ENCODE assay signal across 21 mouse cellular contexts in the genomic region with DNA sequence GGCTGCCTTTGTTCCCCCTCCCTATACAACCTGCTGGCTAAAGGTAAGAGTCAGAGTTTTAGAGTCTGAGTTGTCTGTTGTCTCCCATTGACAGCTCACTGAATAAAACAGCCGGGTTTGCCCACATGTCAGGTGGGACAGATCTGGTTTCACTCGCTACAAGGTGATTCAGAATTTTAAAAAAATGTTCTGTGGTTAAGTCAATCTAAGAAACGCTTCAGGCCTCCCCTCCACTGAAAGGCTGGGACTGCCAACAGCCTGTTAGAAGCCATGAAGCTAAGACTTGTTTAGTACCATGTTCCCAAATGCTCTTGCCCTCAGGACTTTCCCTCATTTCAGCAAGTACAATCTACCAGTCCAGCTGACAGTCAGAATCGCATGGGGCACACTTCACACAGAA.
DNase-seq lines count a peak whose midpoint lies in the region; ATAC-seq and TF ChIP-seq lines count a peak whose summit lies in the region.
"Had no signal": no experiment of that assay in that cellular context is flagged by ENCODE, and none has a peak within 500 bp of the region (broad histone marks: within the 10 kb centered on the region; RNA-seq: fewer than 3 reads in every experiment).

No protein-coding gene starts in this region.

- no peak for TF ChIP-seq CTCF in hindbrain, postnatal 0 days (IDR thresholded peaks at IDR 0.05; ENCODE audit: low read depth)

- H3K27ac ChIP-seq in heart, embryonic 15.5 days = peak overlapping the region; percentile 61; the same call in 1 of the 2 replicates
- peak overlapping the region; percentile 54 for H3K27ac ChIP-seq in embryonic facial prominence, embryonic 10.5 days (replicated peaks)
- no peak overlapping the region for H3K27ac ChIP-seq in hindbrain, postnatal 0 days
- H3K27ac ChIP-seq: heart, adult 2 months; hindbrain, embryonic 12.5 days had no signal

- H3K4me1 ChIP-seq in heart, embryonic 15.5 days (replicated peaks) = peaks cover 28% of the 10 kb centered on the region
- peaks cover 25% of the 10 kb centered on the region for H3K4me1 ChIP-seq in embryonic facial prominence, embryonic 10.5 days
- 0 out of 2 replicates have a peak, but pooled peaks cover 3% of the 10 kb centered on the region for H3K4me1 ChIP-seq in hindbrain, postnatal 0 days (ENCODE audit: insufficient read depth, low read length)

- no peaks in the 10 kb centered on the region for H3K36me3 ChIP-seq in heart, embryonic 15.5 days
- H3K36me3 ChIP-seq in embryonic facial prominence, embryonic 10.5 days (replicated peaks) = no peaks in the 10 kb centered on the region
- H3K36me3 ChIP-seq in hindbrain, postnatal 0 days (ENCODE audit: insufficient read depth, low read length) = no peaks in the 10 kb centered on the region
- H3K36me3 ChIP-seq: G1E; hindbrain, embryonic 12.5 days had no signal

- 0 out of 2 replicates have a peak, but pooled peaks cover 19% of the 10 kb centered on the region for H3K27me3 ChIP-seq in heart, embryonic 15.5 days
- no peaks in the 10 kb centered on the region; the same call in 1 of the 2 replicates for H3K27me3 ChIP-seq in embryonic facial prominence, embryonic 10.5 days (replicated peaks; ENCODE audit: low read depth, poor library complexity, severe bottlenecking)
- no peaks in the 10 kb centered on the region for H3K27me3 ChIP-seq in hindbrain, postnatal 0 days (ENCODE audit: insufficient read depth, low read length)
- H3K27me3 ChIP-seq: hindbrain, embryonic 12.5 days had no signal

- WGBS in heart, embryonic 15.5 days = 50% methylated on average over 4 of the region's 4 CpGs
- WGBS in embryonic facial prominence, embryonic 10.5 days = 55% methylated on average over 4 of the region's 4 CpGs
- WGBS in hindbrain, postnatal 0 days = 62% methylated on average over 4 of the region's 4 CpGs

- H3K9ac ChIP-seq in heart, embryonic 15.5 days = no peak overlapping the region
- no peak overlapping the region for H3K9ac ChIP-seq in hindbrain, postnatal 0 days (replicated peaks; ENCODE audit: low read length)
- H3K9ac ChIP-seq: hindbrain, embryonic 12.5 days had no signal

- no peak for DNase-seq in heart, postnatal 36 days
- peak; percentile 78 for DNase-seq in NIH3T3 (ENCODE audit: low read depth)
- no peak for DNase-seq in embryonic facial prominence, embryonic 10.5 days (ENCODE audit: low spot score)
- DNase-seq in hindbrain, postnatal 0 days (ENCODE audit: low spot score) = no peak
- no peak for DNase-seq in yolk sac, embryonic 10.5 days (ENCODE audit: low spot score)
- DNase-seq: adrenal gland, postnatal 14 days; B cell, adult 2 months; cerebellum, adult 18-20 months; cerebellum, adult 9-11 months; gastrocnemius, postnatal 10 days; heart, adult 2 months; heart, postnatal 4 days; kidney, adult 11 months; kidney, adult 9 months had no signal

- no peak overlapping the region for H3K4me2 ChIP-seq in heart, embryonic 15.5 days
- H3K4me2 ChIP-seq in hindbrain, postnatal 0 days (ENCODE audit: low read depth, low read length) = no peak overlapping the region
- H3K4me2 ChIP-seq: hindbrain, embryonic 12.5 days had no signal

- H3K4me3 ChIP-seq in heart, embryonic 15.5 days = no peak overlapping the region
- H3K4me3 ChIP-seq in embryonic facial prominence, embryonic 10.5 days = no peak overlapping the region
- no peak overlapping the region for H3K4me3 ChIP-seq in hindbrain, postnatal 0 days (ENCODE audit: low read length)
- H3K4me3 ChIP-seq: heart, adult 2 months; hindbrain, embryonic 12.5 days had no signal

- H3K9me3 ChIP-seq in heart, embryonic 15.5 days (replicated peaks) = no peaks in the 10 kb centered on the region
- no peaks in the 10 kb centered on the region for H3K9me3 ChIP-seq in embryonic facial prominence, embryonic 10.5 days
- no peaks in the 10 kb centered on the region for H3K9me3 ChIP-seq in hindbrain, postnatal 0 days (ENCODE audit: low read length)
- H3K9me3 ChIP-seq: hindbrain, embryonic 12.5 days had no signal

- no peak for ATAC-seq in heart, embryonic 15.5 days (replicated peaks; ENCODE audit: insufficient number of reproducible peaks, insufficient read depth, low FRiP score, low read depth)
- ATAC-seq in hindbrain, postnatal 0 days = no peak
- ATAC-seq: activated CD4-positive, CD25-positive, alpha-beta regulatory T cell, adult 4 months; CD4-positive, CD25-positive, alpha-beta regulatory T cell, adult 4 months; forebrain, embryonic 14.5 days; hindbrain, embryonic 16.5 days had no signal

- intact Hi-C loops in heart, postnatal 36 days (cut with DNase I) = no loop called here
